Mouse (Mus musculus): ENCODE results near the gene Sdhc.

Gene Sdhc

DNA sequence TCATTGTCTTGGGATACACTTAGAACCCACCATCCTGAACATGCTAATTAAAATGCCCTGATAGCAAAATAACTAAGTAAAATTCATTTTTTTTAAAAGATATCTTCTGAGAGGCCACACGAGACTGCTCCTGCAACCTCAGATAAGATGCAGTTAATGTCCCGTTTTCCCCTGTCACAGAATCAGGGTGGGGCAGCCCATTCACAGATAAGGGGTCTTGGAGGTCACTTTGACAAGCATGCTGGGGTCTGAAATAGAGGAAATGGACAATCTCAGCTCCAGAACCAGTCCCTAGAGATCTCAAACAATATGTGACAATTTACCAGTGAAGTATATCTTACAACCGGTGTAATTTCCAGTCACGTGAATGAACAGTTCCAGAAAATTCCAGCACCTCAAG lies 34.1 kb downstream of the Sdhc start:
- CTCF ChIA-PET, result no interaction called here

DNA sequence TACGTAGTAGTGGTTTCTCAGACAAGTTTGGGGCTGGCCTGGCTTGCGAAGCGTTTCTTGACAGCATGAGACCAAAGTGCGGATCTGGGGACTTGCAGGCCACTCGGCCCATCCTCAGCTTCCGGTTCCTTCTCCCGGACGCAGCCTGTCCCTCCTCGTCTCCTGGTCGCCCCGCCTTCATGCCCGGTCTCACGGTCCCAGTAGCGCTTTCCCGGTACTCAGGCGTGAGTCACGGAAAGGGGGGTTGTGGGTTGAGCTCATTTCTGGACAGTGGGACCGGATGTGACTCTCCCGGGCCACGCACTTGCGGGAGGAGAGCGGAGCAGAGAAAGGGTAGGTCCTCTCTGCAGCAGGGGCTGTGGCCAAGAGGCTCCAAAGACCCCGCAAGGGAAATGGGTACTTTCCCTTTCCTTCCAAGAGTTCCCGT lies 36.5 kb downstream of the Sdhc start, which contains the start of gene Cfap126:
Gene Cfap126 (plus strand): TSS at position 46 of the 427 bp plus-strand sequence.
- CTCF ChIA-PET, result interaction anchor here (1.2 kb wide), 1 partner anchor 8 kb away, joined by 3 read pairs; no protein-coding TSS in a partner anchor

DNA sequence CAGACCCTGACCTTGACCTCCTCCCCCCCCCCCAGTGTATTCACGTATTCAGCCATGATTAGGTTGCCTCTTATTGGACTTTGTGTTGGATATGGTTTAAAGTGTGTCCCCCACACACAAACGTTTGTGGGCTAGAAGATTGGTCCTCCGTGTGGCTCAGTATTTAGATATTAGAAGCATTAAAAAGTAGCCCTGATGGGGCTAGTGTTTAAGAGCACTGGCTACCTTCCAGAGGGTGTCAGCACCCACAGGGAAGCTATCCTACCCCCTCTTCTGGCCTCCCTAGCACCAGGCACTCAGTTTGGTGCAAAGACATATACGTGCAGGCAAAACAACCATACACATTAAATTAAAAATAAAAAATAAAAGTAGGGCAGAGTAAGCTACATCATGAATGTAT lies 37.4 kb downstream of the Sdhc start:
- CTCF ChIA-PET, result interaction anchor here (1.2 kb wide), 1 partner anchor 7 kb away, joined by 3 read pairs; no protein-coding TSS in a partner anchor

DNA sequence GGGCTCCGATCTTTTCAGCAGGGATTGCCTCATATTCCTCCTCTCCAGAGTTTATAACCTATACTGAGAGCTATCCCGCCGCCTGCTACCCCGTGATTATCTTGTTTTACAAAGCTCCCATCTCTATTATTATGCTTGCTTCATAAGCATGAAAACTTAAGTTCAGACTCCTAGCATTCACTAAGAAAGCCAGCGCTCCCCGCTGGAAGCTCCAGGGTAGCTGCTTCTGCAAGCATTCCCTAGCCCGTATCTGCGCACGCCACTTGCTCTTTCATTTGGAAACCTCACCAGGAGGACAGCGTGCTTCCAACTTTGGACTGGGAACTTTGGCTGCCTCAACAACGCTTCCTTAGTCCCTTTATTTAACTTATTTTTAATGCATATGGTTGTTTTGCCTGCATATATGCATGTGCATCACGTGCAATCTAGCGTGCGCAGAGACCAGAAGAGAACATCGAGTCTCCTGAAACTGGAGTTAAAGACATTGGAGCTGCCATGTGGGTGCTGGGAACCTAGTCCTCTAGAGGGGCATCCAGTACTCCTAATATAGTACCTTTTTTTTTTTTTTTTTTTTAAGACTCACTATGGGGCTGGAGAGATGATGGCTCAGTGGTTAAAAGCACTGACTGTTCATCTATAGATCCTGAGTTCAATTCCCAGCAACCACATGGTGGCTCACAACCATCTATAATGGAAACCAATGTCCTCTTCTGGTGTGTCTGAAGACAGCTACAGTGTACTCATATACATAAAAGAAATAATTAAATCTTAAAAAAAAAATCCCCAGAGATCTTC lies 38.4 kb downstream of the Sdhc start:
- CTCF ChIA-PET, result interaction anchor here (0.5 to 2.3 kb wide), 3 partner anchors 10 to 237 kb away, joined by 3 to 16 read pairs (median 4); no protein-coding TSS in a partner anchor

DNA sequence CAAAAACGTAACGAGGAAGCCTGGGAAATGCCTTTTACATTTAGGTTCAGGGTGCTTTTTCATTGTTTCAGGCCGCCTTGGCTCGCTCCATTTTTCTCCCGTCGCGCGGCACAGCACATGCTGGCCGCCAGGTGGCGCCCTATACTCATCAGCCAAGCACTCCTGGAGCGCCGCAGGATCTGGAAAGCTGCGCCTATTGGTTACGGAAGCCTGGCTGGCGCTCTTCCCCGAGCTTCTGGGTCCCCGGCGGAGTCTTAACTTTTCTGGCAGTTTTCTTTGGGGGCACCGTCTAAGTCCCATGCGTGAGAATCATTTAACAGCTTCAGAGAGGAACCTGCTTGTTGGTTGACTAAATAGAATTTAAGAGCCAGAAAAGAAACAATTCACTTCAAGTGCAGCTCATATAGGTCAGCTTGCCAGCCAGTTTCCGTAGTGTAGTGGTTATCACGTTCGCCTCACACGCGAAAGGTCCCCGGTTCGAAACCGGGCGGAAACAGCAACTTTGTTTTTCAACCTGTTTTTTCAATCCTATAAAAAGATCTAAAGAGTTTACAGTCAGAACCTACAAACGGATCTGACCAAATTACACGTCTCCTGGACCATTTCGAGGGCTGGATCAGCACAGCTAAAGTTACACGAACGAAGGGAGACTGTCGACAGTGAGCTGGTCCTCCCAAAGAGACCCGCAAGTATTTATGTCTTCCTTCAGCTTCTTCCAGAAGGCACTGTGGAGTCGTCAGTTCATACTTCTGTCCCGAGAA lies 39.2 kb downstream of the Sdhc start:
- CTCF ChIA-PET, result interaction anchor here (0.5 to 2.3 kb wide), 3 partner anchors 9 to 236 kb away, joined by 3 to 16 read pairs (median 4); no protein-coding TSS in a partner anchor

DNA sequence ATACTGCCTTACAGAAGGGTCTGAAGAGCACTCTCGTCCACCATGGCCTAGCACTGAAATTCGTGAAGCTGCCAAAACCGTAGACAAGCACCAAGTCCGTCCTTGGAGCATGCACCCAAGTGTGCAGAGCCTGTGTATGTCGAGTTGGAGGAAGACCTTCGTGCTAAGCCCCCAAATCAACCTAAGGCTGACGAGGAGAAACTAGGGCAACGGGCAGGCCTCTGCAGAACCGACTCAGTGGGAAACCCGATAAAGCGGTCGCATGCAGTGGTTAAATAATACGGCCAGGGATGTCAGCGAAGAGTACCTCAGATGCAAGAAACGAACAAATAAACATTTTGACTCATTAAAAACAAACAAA lies 39.8 kb downstream of the Sdhc start:
- CTCF ChIA-PET, result interaction anchor here (2.3 kb wide), 1 partner anchor 8 kb away, joined by 16 read pairs; no protein-coding TSS in a partner anchor

DNA sequence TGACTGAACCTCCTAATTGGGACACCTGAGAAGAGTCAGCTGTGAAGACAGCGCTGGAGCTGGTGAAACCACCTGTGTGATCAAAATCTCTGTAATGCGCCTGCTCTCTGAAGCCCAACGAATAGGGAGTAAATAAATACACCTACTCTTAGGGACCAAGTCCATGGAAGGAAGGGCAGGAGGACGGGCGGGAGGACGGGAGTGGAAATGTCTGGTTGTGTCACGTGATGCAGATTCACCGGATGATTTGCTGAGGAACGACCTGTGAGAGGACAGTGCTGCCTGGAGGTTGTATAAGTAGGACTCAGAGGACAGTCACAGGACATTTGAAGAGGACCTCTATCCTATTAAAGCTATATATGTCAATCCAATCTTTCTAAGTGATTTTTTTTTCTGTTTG lies 40.8 kb downstream of the Sdhc start:
- CTCF ChIA-PET, result no interaction called here

DNA sequence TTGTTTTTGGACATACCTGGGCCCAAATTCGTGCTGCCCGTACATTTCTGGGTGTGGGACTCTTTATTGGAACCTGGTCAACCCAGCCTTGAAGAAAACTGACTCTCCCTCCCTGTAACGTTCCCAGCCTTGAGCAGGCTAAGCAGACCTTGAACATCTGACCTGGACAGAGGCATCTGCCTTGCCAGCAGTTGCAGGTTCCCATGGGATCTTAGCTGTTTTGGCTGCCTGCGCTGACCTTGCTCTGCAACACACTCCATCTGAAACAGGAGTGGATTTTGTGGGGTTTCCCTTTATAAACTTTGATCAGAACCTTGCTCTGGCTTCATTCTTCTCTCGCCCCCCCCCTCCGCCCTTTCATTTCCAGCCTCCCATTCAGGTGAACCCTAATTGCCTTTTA lies 45.2 kb downstream of the Sdhc start:
- CTCF ChIA-PET, result interaction anchor here (0.7 kb wide), 2 partner anchors 8 to 82 kb away, joined by 3 to 24 read pairs; partner anchors contain the start of gene Cfap126

DNA sequence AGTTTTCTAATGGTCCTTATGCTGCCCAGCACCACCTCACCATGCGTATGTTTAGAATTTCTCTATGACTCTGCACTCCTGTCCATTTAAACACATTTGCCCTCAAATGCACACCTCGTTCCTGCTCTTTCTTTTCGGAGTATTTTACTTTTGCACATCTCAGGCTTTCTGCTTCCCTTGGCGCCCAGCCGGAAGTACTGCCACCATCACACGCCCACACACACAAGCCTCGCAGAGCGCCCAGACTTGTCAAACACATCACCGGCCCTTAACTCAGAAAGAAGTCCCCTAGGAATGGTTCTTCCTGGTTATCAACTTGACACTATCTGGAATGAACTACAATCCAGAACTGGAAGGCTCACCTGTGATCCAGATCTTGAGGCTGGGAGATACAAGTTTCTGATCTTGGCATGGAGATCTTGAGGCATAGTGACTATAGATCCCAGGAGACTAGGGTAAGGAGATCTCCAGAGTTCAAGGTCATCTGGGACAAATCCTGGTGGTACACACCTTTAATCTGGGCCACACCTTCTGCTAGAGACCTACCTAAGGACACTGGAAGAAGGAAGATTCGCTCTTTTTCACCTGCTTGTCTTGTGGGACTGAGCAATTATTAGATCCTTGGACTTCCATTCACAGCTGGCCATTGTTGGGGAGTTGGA lies 47.1 kb downstream of the Sdhc start:
- CTCF ChIA-PET, result interaction anchor here (0.7 to 1.7 kb wide), 2 partner anchors 8 to 105 kb away, joined by 3 to 16 read pairs; no protein-coding TSS in a partner anchor

DNA sequence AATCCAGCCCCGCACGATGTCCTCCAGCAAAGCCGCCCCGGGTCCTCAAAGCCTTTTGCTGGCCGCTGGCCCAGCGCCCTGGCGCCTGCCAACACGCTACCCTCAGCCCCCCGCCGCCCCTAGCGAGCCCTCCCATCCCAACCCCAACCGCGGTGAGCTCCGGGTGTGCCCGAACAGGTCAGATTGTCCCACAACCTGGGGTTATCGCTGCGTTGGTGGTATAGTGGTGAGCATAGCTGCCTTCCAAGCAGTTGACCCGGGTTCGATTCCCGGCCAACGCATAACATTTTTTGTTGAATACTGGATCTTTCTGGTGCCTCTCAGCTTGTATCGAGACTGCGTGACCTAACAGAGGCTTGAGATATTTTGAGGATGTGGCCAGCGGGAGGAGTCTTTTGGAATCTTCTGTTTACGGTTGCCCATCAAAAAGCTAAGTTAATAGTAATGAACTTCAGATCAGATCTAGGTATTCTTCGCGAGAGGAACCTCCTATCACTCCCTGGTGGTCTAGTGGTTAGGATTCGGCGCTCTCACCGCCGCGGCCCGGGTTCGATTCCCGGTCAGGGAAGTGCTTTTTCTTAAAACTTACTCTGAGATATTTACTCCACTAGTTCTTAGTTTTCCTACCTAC lies 47.7 kb downstream of the Sdhc start:
- CTCF ChIA-PET, result interaction anchor here (0.5 to 1.7 kb wide), 6 partner anchors 8 to 235 kb away, joined by 3 to 16 read pairs (median 4); partner anchors contain the start of gene Atf6

DNA sequence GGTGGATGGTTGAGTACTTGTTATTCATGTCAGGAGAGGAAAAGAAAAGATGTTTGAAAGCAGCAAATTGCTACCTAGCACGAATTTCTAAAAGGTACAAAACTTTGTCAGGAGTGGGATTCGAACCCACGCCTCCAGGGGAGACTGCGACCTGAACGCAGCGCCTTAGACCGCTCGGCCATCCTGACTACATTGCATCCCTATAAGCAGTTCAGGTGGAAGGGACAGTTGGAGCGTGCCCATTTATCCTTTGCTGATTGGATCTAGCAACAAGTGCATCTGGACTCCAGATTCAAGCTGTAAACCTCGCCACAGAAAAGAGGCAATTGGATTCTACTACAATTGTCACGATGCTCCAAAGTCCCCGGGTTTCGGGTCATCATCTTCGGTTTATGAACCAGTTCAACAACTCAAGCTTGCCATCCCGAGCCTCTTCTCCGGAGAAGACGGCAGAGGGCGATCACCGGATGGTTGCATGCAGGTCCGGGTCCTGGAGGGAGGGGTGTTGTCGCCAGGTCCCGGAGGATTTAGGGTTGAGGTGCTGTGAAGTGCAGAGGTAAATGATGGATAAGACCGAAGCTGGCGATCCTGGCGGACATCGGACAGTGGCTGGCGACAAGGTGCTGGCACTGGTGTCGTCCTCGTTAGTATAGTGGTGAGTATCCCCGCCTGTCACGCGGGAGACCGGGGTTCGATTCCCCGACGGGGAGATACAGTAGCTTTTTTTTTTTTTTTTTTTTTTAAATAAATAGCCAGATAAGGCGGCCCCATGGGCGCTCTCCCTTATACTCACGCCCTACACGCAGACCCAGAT lies 48.5 kb downstream of the Sdhc start:
- CTCF ChIA-PET, result interaction anchor here (0.5 to 1.7 kb wide), 9 partner anchors 9 to 459 kb away, joined by 3 to 16 read pairs (median 3); partner anchors contain the start of gene Atf6

DNA sequence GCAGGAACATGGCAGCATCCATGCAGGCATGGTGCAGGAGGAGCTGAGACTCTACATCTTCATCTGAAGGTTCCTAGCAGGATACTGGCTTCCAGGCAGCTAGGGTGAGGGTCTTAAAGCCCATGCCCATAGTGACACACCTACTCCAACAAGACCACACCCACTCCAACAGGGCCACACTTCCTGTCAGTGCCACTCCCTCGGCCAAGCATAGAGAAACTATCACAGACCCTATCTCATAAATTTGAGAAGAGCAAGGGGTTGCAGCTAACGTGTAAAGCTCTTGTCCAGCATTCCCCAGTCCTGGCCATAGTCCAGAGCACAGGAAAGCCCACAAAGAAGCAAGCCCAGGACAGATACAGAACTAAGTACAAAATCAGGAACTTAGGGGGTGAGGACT lies 49.4 kb downstream of the Sdhc start:
- CTCF ChIA-PET, result interaction anchor here (0.6 kb wide), 1 partner anchor 22 kb away, joined by 14 read pairs; no protein-coding TSS in a partner anchor

DNA sequence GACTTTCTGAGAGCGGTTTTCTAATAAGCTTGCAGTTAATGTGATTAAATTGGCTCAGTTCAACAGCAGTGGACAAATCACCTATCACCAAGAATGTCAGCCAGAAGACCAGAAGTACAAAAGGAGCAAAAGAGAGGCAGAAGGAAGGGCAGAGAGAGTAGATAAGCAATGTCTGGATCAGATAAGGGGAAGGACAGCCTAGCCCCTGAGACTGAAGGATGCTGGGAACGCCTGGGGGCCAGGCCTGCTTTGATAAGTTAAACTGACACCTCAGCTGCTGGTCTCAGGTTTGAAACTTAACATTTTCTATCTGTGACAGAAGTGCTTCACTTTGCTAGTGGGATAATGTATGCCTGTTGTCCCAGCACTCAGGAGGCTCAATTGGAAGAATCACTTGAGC lies 52.8 kb downstream of the Sdhc start:
- CTCF ChIA-PET, result no interaction called here

DNA sequence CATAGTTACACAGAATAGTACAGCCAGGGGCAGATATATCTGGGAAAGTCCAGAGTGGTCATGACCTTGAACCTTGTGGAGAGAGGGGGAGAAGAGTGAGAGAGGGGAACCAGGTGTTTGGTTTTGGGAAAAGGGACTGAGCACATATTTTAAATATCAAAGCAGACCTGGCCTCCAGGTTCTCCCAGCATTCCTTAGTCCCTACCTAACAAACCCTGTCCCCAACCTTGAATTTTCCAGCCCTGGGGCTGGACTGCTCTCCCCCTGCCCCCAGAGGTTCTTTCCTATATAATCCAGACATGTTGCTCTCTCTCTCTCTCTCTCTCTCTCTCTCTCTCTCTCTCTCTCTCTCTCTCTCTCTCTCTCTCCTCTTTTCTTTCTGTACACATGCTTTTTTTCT lies 53.3 kb downstream of the Sdhc start:
- CTCF ChIA-PET, result no interaction called here

DNA sequence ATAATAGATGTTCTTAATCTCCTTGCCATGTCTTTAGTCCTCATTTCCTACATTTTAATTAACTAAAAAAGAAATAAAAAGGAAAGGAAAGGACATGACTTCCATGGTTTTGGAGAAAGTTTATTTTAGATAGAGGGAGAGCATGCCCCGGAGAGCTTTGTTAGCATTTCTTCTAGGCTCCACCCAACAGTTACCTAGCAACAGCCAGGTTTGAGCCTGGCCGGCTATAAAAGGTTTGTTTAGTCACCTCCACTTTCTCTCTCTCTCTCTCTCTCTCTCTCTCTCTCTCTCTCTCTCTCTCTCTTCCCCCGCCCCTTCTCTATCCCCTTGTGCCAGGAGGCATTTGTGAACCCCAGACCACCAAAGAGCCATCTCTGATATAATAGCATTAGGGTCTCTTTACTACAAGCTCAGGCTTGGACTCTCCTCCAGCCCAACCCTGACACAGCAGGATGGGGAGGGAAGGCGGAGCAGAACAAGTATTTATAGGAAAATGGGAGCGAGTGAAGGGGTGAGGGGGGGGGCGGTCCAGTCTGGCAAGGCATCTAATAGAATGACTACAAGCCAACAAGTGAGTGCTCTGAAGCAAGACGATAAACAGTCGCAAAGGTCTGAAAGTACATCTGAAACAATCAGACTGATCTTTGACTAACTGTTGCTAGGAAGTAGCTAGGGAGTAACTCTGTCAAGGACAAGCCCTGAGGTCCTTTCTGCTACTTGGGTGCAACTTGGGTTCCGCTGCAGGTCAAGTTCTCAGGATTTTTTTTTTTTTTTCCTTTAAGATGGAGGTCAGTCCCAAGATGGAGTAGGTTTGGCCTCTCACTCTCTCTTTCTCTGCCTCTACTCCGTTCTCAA lies 54.1 kb downstream of the Sdhc start:
- CTCF ChIA-PET, result interaction anchor here (0.6 kb wide), 1 partner anchor 164 kb away, joined by 4 read pairs; no protein-coding TSS in a partner anchor

DNA sequence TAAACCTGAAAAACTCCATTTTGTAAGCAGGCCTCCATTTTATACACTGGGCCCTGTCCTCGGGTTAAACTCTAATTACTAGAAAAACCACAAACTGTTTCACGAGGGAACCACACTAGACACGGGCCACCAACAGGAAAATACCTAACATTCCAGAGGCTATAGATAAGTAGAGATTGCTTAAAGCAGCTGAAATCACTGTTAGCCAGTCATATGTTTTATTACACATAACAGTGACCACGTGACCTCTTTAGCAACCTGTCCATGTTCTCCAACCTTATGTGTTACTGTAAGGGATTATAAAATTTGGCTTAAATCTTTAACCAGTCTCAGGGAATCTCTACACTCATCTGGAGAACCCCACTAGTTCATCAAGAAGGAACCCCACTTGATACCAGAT lies 56.0 kb downstream of the Sdhc start:
- CTCF ChIA-PET, result no interaction called here

DNA sequence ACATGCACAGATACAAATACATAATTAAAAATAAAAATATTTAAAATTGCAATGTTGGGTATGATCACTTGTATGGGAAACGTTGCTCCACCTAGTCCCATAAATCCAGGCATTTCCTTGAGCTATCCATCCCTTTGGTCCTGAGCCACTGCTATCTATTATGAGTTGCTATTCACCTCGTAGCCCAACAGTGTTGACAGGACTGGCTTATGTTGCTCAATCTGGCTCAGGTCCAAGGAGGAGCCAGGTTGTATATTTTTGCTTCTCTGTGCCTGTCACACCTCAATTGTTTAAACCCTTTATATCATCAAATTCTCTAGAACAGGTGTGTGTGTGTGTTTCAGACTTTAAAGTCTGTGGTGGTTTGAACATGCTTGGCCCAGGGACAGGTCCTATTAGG lies 59.6 kb downstream of the Sdhc start:
- CTCF ChIA-PET, result interaction anchor here (1.2 kb wide), 1 partner anchor 9 kb away, joined by 3 read pairs; no protein-coding TSS in a partner anchor

DNA sequence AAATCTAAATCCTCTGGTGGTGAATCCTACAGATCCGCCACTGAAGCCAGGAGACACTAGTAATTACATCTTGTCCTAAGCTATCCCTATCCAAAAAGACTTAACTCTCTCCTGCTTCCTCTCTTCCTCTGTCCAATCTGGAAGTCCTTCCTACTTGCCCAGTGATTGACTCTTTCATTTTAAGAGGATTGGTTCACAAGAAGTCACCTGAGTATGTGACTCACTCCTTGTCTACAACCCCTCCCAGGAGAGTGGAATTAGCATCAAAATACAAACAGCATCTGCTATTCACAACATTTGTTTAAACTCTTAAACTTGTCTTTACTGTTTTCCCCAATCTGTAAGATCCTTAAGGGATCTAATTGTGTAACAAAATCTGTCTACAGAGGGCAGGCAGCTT lies 60.5 kb downstream of the Sdhc start:
- CTCF ChIA-PET, result interaction anchor here (1.2 kb wide), 1 partner anchor 9 kb away, joined by 3 read pairs; no protein-coding TSS in a partner anchor

DNA sequence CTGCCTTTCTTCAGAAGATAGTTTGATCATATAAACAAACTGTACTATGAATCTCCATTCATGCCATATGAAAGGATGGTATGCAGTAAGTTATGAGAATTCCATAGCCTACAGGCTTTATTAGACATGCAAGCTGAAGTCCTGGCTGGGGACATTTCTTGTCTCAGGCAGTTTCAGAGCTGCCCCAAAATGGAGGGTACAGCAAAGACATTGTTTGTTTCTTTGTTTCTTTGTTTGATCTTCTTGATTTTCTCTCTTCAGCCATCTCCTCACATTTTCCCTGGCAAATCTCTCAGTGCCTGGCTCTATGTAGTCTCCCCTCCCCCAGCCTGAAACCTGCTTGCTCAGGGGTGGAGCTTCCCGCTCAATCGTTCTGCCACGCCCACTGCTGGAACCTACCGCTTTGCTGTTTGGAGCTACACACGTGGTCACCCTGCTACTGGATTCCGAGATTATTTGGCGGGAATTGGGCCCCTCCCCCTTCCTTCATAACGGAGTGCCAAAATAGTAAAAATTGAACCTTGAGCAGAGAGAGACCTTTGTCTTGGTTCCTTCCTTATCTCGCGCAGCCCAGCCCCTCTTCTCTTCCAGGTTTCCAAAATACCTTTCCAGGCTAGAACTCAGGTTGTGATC lies 62.0 kb downstream of the Sdhc start:
- CTCF ChIA-PET, result interaction anchor here (0.6 kb wide), 1 partner anchor 108 kb away, joined by 3 read pairs; no protein-coding TSS in a partner anchor
